Comparison of ENCODE assay signal across 8 mouse cellular contexts in the genomic region with DNA sequence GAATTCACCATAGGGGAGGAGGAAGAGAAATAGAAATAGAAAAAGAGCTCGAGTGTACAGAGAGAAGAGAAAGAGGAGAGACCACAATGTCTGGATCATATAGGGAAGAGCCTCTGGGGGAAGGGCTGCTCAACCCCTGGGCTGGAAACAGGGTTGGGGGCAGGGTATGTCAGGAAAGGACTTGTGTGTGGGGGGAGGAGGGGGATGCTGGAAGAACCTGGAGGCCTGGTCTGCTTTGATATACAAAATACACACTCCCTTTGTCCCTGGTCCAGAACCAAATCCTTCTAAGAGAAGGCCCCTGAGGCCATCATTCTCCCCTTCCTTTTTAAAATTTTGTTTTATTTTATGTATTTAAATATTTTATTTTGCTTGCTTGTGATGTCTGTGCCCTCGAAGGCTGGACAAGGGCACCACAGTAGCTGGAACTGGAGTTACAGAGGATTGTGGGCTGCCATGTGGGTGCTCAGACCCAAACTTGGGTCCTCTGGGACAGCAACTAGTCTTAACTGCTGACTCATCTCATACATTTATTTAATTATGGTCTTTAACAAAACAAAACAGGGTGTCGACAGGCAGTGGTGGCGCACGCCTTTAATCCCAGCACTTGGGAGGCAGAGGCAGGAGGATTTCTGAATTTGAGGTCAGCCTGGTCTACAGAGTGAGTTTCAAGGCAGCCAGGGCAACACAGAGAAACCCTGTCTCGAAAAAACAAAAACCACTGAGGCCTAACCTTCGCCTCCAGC. TPM values are rescaled to one million over a fixed set of nuclear protein-coding genes. Genes with fewer than 3 reads are reported as not detected.
DNase-seq lines count a peak whose midpoint lies in the region; ATAC-seq and TF ChIP-seq lines count a peak whose summit lies in the region.

No protein-coding gene starts in this region.

- H3K4me2 ChIP-seq in heart, embryonic 15.5 days = peak overlapping the region; percentile 98
- H3K4me2 ChIP-seq in hindbrain, embryonic 15.5 days = peak overlapping the region; percentile 95
- H3K4me2 ChIP-seq in midbrain, embryonic 13.5 days (replicated peaks) = peak overlapping the region; percentile 89

- 85% methylated on average over 7 of the region's 7 CpGs for WGBS in heart, embryonic 15.5 days
- WGBS in hindbrain, embryonic 15.5 days = 84% methylated on average over 7 of the region's 7 CpGs
- 88% methylated on average over 7 of the region's 7 CpGs for WGBS in midbrain, embryonic 13.5 days

- no peaks in the 10 kb centered on the region for H3K27me3 ChIP-seq in heart, embryonic 15.5 days
- no peaks in the 10 kb centered on the region for H3K27me3 ChIP-seq in hindbrain, embryonic 15.5 days
- H3K27me3 ChIP-seq in midbrain, embryonic 13.5 days = no peaks in the 10 kb centered on the region

- H3K4me1 ChIP-seq in heart, embryonic 15.5 days (replicated peaks) = peaks cover 19% of the 10 kb centered on the region
- peaks cover 13% of the 10 kb centered on the region for H3K4me1 ChIP-seq in bone marrow macrophage, adult 2 months (ENCODE audit: control insufficient read depth, insufficient read depth, low read length)
- peaks cover 9% of the 10 kb centered on the region for H3K4me1 ChIP-seq in hindbrain, embryonic 15.5 days (replicated peaks)
- peaks cover 13% of the 10 kb centered on the region for H3K4me1 ChIP-seq in midbrain, embryonic 13.5 days (replicated peaks)

- H3K9me3 ChIP-seq in heart, embryonic 15.5 days (replicated peaks) = no peaks in the 10 kb centered on the region
- H3K9me3 ChIP-seq in hindbrain, embryonic 15.5 days = no peaks in the 10 kb centered on the region
- H3K9me3 ChIP-seq in midbrain, embryonic 13.5 days = no peaks in the 10 kb centered on the region

- no peak overlapping the region for H3K9ac ChIP-seq in heart, embryonic 15.5 days
- peak overlapping the region; percentile 85; the same call in 1 of the 2 replicates for H3K9ac ChIP-seq in hindbrain, embryonic 15.5 days
- H3K9ac ChIP-seq in midbrain, embryonic 13.5 days (replicated peaks) = no peak overlapping the region

- no peak for TF ChIP-seq POLR2A in bone marrow macrophage, adult 2 months (IDR thresholded peaks at IDR 0.05; ENCODE audit: borderline replicate concordance, low read depth, low read length)

- peaks cover 32% of the 10 kb centered on the region for H3K36me3 ChIP-seq in heart, embryonic 15.5 days
- peaks cover 28% of the 10 kb centered on the region for H3K36me3 ChIP-seq in hindbrain, embryonic 15.5 days
- H3K36me3 ChIP-seq in midbrain, embryonic 13.5 days = peaks cover 41% of the 10 kb centered on the region

- TF ChIP-seq CTCF in bone marrow macrophage, adult 2 months (IDR thresholded peaks at IDR 0.05; ENCODE audit: low read depth, low read length) = no peak

- DNase-seq in heart, adult 18-20 months = no peak
- DNase-seq in left cerebral cortex, postnatal 36 days (ENCODE audit: low spot score in 2 of 2) = no peak
- DNase-seq in right cerebral cortex, postnatal 14 days = no peak
- no peak for DNase-seq in right cerebral cortex, postnatal 10 days (ENCODE audit: low spot score in 2 of 2)

- no peak for ATAC-seq in heart, embryonic 15.5 days (replicated peaks; ENCODE audit: insufficient number of reproducible peaks, insufficient read depth, low FRiP score, low read depth)
- ATAC-seq in hindbrain, embryonic 15.5 days (ENCODE audit: low FRiP score, low read depth) = no peak
- no peak for ATAC-seq in midbrain, embryonic 13.5 days

- H3K27ac ChIP-seq in heart, embryonic 15.5 days = 0 out of 2 replicates have a peak overlapping the region, but pooled peaks have one; percentile 94
- H3K27ac ChIP-seq in bone marrow macrophage, adult 2 months (ENCODE audit: insufficient read depth, low read depth, low read length) = peak overlapping the region; percentile 57; the same call in 1 of the 2 replicates
- peak overlapping the region; percentile 87; the same call in 1 of the 2 replicates for H3K27ac ChIP-seq in hindbrain, embryonic 15.5 days (replicated peaks)
- no peak overlapping the region; the same call in 1 of the 2 replicates for H3K27ac ChIP-seq in midbrain, embryonic 13.5 days

- intact Hi-C loops in left cerebral cortex, postnatal 36 days (cut with DNase I) = loop anchor here (2.0 kb wide), 1 partner anchor 26 kb away; no protein-coding TSS in a partner anchor

- H3K4me3 ChIP-seq in heart, embryonic 15.5 days = peak overlapping the region; percentile 76; the same call in 1 of the 2 replicates
- peak overlapping the region; percentile 69 for H3K4me3 ChIP-seq in bone marrow macrophage, adult 2 months (ENCODE audit: insufficient read depth, low read length)
- peak overlapping the region; percentile 80 for H3K4me3 ChIP-seq in hindbrain, embryonic 15.5 days
- H3K4me3 ChIP-seq in midbrain, embryonic 13.5 days (replicated peaks) = 0 out of 2 replicates have a peak overlapping the region, but pooled peaks have one; percentile 62

RNA-seq across cellular contexts. Expression of gene Alkbh2, which starts 1.3 kb away (rescaled TPM):
- polyA plus RNA-seq in heart, embryonic 15.5 days (2015; fragmentation: Nextera tagmentation; extraction: Ambion mirVana) = 7.8 and 7.9 TPM in 2 replicates
- total RNA-seq in heart, adult 18-20 months (2021) = 1 to 10 TPM; 1.3 to 1.5 TPM
- 3.3 and 4.2 TPM in 2 replicates for polyA plus RNA-seq in bone marrow macrophage, adult 2 months (2012; ENCODE audit: insufficient read depth, insufficient read length, missing spikeins)
- 6.4 and 7.4 TPM in 2 replicates for polyA plus RNA-seq in hindbrain, embryonic 15.5 days (2015; fragmentation: Nextera tagmentation; extraction: Ambion mirVana)
- polyA plus RNA-seq in midbrain, embryonic 13.5 days (2015; fragmentation: Nextera tagmentation; extraction: Ambion mirVana) = 5.8 and 6.0 TPM in 2 replicates
- total RNA-seq in left cerebral cortex, postnatal 36 days (2021) = 1 to 10 TPM; 6.0 to 7.4 TPM

RNA-seq across cellular contexts. Expression of gene Ung, which starts 3.5 kb away (rescaled TPM):
- 37.3 and 41.9 TPM in 2 replicates for polyA plus RNA-seq in heart, embryonic 15.5 days (2015; fragmentation: Nextera tagmentation; extraction: Ambion mirVana)
- total RNA-seq in heart, adult 18-20 months (2021) = 10 to 100 TPM; 24.8 to 26.0 TPM
- polyA plus RNA-seq in bone marrow macrophage, adult 2 months (2012; ENCODE audit: insufficient read depth, insufficient read length, missing spikeins) = 1.8 and 3.5 TPM in 2 replicates
- 12.8 and 13.5 TPM in 2 replicates for polyA plus RNA-seq in hindbrain, embryonic 15.5 days (2015; fragmentation: Nextera tagmentation; extraction: Ambion mirVana)
- polyA plus RNA-seq in midbrain, embryonic 13.5 days (2015; fragmentation: Nextera tagmentation; extraction: Ambion mirVana) = 14.8 and 17.4 TPM in 2 replicates
- total RNA-seq in left cerebral cortex, postnatal 36 days (2021) = 1 to 10 TPM; 3.3 to 5.3 TPM

RNA-seq across cellular contexts. Expression of gene Acacb, which starts 19.7 kb away (rescaled TPM):
- 11.3 and 12.2 TPM in 2 replicates for polyA plus RNA-seq in heart, embryonic 15.5 days (2015; fragmentation: Nextera tagmentation; extraction: Ambion mirVana)
- 100 to 1,000 TPM; 238 to 247 TPM for total RNA-seq in heart, adult 18-20 months (2021)
- 0.19 and 0.24 TPM in 2 replicates for polyA plus RNA-seq in bone marrow macrophage, adult 2 months (2012; ENCODE audit: insufficient read depth, insufficient read length, missing spikeins)
- polyA plus RNA-seq in hindbrain, embryonic 15.5 days (2015; fragmentation: Nextera tagmentation; extraction: Ambion mirVana) = 4.4 TPM in 2 replicates
- polyA plus RNA-seq in midbrain, embryonic 13.5 days (2015; fragmentation: Nextera tagmentation; extraction: Ambion mirVana) = 2.4 and 2.9 TPM in 2 replicates
- 1 to 10 TPM; 3.9 to 6.9 TPM for total RNA-seq in left cerebral cortex, postnatal 36 days (2021)

RNA-seq across cellular contexts. Expression of gene Svop, which starts 35.3 kb away (rescaled TPM):
- 0.53 TPM in 1 of 2 replicates, not detected in the other for polyA plus RNA-seq in heart, embryonic 15.5 days (2015; fragmentation: Nextera tagmentation; extraction: Ambion mirVana)
- not detected for total RNA-seq in heart, adult 18-20 months (2021)
- not detected in 2 replicates for polyA plus RNA-seq in bone marrow macrophage, adult 2 months (2012; ENCODE audit: insufficient read depth, insufficient read length, missing spikeins)
- 85.9 and 93.9 TPM in 2 replicates for polyA plus RNA-seq in hindbrain, embryonic 15.5 days (2015; fragmentation: Nextera tagmentation; extraction: Ambion mirVana)
- 79.3 and 82.7 TPM in 2 replicates for polyA plus RNA-seq in midbrain, embryonic 13.5 days (2015; fragmentation: Nextera tagmentation; extraction: Ambion mirVana)
- total RNA-seq in left cerebral cortex, postnatal 36 days (2021) = 100 to 1,000 TPM; 179 to 201 TPM
